Mouse (Mus musculus): ENCODE measurements around the gene Scd2.
"Not testable (repeated sequence)": the region's sequence is repeated elsewhere in the genome, so short reads cannot be mapped to it uniquely, and the experiment has no call there.

Scd2 gene

DNA sequence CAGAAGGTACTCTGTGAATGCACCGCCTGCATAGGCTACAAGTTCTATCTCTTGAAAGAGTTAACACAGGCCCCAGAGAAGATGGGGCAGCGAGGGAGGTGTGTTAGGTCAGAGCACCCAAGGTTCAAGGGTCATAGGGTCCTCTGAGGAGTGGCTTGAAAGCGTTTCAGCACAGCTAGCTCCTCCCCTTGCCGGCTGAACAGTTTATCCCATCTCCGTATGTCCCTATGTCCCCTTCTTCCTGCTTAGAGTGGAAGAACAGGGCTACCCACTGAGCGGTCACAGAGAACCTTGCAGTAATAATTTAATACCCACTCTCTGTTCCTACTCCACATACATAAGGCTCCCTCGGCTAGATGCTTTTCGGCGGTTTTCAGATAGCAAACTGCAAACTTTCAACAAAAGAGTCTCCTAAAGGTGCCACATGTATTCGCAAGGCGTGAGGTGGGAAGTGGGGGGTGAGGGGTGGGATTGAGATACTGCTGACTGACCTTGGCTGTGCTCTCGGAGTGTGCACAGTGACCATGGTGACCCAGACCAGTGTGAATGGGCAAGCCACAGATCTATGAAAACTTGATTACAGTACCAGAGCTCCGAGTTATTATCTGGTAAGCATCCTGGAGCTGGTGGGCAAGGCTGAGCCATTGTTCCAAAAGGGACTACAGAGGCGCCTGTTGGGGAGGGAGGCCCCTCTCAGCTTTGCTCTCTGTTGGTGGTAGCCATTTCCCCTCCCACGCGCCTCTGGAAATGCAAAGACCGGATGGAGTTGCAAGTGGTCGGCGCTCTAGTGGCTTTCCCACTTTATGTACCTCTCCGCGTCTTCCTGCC lies at the start of gene Scd2:
Gene Scd2, plus strand, starts transcription at position 734 of the 828 bp plus-strand sequence.
- DNase-seq (ENCODE audit: low read depth, low spot score) = no peak

DNA sequence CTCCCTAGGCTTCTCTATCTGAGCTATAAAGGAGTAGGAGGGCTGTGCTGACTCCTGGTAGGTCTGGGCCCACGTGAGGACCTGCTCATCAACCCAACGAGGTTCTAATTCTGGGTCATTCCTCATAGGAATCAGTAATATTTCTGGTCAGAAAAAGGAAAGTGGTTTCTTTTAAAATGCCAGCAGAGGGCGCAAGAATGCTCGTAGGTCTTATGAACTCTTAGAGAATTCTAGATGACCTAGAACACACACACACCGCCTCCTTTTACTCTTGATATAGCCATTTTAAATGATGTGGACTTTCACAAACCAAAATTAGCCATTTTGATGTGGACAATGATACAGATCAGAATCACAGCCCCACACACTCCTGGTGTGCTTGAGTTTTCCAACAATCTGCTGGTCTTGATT lies 47.7 kb upstream of the Scd2 start:
- peak; percentile 59 for DNase-seq (ENCODE audit: low read depth, low spot score)

- DNase-seq (ENCODE audit: low read depth, low spot score) = no peak
Measured at GRCm38 (mm10) chr19:44246341-44246911, 47.0 kb upstream of the Scd2 start.

- no peak for DNase-seq (ENCODE audit: low read depth, low spot score)
Measured at GRCm38 (mm10) chr19:44247281-44248080, 46.0 kb upstream of the Scd2 start.

DNA sequence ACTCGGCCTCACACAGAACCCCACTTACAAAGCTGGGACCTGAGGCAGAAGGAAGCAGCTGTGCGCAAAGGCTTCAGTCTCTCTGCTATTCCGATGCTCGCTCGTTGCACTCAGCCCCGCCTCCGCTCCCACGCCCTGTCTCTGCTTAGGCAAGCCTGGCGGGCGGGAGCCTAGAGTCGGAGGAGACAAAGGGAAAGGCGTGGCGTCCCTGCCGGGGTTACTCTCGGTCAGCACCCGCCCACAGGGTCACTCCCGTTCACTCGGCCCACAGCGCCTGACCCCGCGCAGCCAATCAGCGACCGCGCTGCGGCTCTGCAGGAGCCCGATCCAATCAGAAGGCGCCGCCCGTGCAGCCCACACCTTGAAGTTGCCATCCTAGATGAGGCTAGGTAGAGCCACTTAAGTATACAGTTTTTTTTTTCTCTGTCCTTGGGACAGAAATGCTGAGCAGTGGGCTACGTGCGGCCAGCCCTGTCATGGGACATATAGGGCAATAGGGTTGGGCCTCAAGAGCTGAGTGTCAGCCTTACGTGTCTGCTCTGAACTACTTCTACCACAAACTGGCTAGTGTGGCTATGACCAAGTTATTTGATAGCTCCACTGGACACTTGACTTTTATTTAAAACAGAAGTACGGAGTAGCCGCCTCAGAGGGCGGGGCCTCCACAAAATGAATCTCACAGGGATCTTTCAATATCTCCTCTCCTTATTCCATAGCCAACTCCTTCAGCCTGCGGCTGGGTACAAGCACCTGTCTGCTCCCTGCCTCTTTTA lies 45.2 kb upstream of the Scd2 start:
- peak; percentile 90 for DNase-seq (ENCODE audit: low read depth, low spot score)

DNA sequence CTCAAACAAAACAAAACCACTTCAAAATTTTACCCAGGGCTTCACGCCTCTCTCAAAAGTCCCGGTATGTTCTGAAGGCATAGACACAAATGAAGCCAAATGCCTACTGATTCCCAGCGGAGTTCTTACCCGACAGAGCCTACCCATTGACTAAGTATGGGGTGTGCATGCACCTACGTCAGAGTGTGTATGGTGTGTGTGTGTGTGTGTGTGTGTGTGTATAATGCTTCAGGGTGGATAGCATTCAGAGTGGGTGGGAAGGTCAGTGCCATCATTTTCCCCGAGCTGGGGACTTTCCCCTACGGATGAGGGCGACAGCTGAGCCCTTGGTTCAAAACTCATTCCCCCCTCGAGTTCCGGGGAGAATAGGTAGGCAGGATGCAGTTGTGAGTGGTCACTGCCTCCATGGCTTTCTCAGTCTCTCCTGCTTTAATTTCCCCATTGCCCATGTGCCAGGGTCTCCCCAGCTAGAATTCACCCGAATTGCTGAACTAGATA lies 44.6 kb upstream of the Scd2 start:
- DNase-seq (ENCODE audit: low read depth, low spot score) = no peak

DNA sequence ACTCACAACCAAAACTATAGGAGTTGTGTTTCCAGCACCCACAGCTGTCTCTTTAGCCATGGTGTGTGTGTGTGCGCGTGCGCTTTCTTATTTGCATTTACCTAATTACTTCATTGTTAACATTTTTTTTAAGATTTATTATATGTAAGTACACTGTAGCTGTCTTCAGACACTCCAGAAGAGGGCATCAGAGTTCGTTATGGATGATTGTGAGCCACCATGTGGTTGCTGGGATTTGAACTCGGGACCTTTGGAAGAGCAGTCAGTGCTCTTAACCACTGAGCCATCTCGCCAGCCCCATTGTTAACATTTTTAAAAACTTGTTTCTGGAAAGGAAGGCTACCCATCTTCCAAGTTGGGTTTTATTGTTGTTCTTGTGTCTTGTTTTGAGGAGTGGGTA lies 42.3 kb upstream of the Scd2 start:
- not testable (repeated sequence) for DNase-seq (ENCODE audit: low read depth, low spot score)

GRCm38 (mm10) chr19:44251936-44252558 lies 41.4 kb upstream of the Scd2 start:
- DNase-seq (ENCODE audit: low read depth, low spot score) = no peak

GRCm38 (mm10) chr19:44254106-44254505 lies 39.4 kb upstream of the Scd2 start:
- DNase-seq (ENCODE audit: low read depth, low spot score) = not testable (repeated sequence)

- no peak for DNase-seq (ENCODE audit: low read depth, low spot score)
Measured at GRCm38 (mm10) chr19:44257377-44257966, 36.0 kb upstream of the Scd2 start.

DNA sequence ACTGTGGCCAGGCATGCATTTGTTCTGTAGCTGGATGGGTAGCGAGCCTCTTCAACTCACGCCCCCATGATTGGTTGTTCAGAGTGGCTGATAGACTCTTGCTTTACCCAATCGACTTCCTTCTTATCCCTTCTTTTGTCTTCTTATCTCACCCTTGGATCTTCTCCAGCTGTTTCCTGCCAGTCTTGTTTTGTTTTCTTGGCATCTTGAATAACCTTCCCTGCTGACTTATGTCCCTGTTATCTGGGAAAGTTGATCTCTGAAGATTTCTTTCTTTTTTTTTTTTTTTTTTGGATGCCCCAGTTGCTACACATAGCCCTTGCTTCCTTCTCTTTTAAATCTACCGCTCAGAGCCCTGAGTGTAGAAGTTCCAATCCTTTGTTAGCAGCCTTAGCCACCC lies 34.0 kb upstream of the Scd2 start:
- DNase-seq (ENCODE audit: low read depth, low spot score) = no peak

GRCm38 (mm10) chr19:44260487-44260886 lies 33.0 kb upstream of the Scd2 start:
- no peak for DNase-seq (ENCODE audit: low read depth, low spot score)

DNA sequence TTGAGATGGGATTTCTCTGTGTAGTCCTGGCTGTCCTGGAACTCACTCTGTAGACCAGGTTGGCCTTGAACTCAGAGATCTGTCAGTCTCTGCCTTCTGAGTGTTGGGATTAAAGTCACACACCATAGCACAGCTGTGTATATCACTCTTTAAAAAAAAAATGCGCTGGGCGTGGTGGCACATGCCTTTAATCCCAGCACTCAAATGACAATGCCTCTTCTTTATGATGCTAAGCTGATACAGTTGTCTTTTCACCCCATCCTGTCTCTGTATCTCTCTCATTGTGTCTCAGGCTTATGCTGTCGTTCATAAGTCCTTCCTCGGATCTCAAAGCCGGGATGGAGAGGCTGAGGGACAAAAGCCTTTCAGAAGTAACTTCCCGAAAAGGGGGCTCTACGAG lies 31.7 kb upstream of the Scd2 start:
- no peak for DNase-seq (ENCODE audit: low read depth, low spot score)

GRCm38 (mm10) chr19:44263581-44263980 lies 29.9 kb upstream of the Scd2 start:
- no peak for DNase-seq (ENCODE audit: low read depth, low spot score)

GRCm38 (mm10) chr19:44264226-44264625 lies 29.2 kb upstream of the Scd2 start:
- DNase-seq (ENCODE audit: low read depth, low spot score) = no peak

GRCm38 (mm10) chr19:44265300-44265699 lies 28.2 kb upstream of the Scd2 start:
- DNase-seq (ENCODE audit: low read depth, low spot score) = no peak

GRCm38 (mm10) chr19:44265911-44266337 lies 27.6 kb upstream of the Scd2 start:
- DNase-seq (ENCODE audit: low read depth, low spot score) = no peak

DNA sequence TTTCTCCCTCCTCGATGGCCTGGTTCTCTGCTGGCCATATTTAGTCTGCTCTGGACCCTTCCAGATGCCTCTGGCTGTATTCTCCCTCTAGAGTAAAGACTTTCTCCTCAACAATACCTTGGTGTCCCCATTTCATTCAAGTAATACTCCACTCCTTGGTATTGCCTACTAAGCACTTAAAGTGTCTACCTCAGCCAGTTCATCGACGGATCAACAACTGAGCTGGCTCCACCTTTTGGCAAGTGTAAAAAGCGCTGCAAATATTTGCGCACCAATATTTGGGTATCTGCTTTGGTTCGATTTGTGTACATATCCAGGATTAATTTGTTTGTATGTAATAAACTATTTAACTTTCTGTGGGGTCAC lies 27.0 kb upstream of the Scd2 start:
- DNase-seq (ENCODE audit: low read depth, low spot score) = no peak

DNA sequence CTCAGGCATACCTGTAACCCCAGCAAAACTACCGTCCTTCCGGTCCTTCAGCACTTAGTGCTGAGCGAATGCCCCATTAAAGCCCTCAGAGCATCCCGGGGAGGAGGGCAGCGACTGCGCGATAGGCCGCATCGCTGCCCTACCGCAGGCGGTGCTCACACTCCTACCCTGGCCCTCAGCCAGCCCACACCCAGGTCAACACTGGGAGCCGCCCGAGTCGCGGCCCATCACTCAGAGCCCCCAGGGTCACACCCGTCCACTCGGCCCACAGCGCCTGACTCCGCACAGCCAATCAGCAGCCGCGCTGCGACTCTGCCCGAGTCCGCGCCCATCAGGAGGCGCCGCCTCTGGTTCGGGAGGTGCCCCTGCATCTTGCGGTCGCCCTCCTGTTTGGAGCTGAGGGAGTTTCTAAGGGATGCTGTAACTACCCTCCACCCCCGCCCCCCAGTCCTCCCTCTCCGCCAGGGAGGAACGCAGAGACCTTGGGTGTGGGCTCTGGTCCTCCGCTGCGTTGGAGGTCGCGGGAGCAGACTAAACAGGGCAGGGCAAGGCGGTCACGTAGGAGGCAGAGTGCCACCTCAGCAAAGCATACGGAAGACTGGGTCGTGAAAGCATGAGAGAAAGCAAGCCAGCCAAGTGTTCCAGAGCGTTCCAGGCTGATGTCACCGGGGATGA lies 26.5 kb upstream of the Scd2 start:
- peak; percentile 79 for DNase-seq (ENCODE audit: low read depth, low spot score)

- no peak for DNase-seq (ENCODE audit: low read depth, low spot score)
Measured at GRCm38 (mm10) chr19:44267499-44268002, 25.9 kb upstream of the Scd2 start.
